In the genomic region with DNA sequence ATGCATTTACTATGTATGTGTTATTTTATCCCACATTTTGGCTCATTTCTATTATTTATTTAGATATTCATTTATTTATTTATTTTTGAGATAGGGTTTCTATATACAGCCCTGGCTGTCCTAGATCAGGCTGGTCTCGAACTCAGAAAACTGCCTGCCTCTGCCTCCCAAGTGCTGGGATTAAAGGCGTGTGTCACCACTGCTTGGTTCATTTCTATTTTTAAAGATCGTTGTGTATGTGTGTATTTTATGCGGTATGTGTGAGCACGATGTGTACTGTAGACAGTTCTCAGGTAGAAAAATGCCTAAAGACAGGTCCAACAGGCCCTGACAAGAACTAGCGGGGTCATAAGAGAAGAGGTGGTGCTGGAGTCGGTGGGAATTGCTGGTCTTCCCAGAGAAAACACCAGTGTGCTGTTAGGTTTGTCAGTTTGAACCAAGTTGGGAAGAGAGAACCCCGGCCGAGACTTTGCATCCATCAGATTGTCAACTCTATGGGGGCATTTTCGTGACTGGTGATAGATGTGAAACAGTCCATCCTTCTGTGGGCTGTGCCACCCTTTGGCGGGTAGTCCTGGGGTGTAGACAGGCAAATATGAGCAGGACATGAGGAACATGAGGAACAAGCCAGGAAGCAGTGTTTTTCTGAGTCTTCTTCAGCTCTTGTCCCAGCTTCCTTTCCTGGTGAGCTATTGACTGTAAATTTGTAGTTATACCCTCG, we compare ENCODE assay signal across 11 mouse cellular contexts. TPM values are rescaled to one million over a fixed set of nuclear protein-coding genes. Genes with fewer than 3 reads are reported as not detected.
DNase-seq lines count a peak whose midpoint lies in the region; ATAC-seq lines count a peak whose summit lies in the region.
"Had no signal": no experiment of that assay in that cellular context is flagged by ENCODE, and none has a peak within 500 bp of the region (broad histone marks: within the 10 kb centered on the region; RNA-seq: fewer than 3 reads in every experiment).

No protein-coding gene starts in this region.

- peak overlapping the region; percentile 58 for H3K4me2 ChIP-seq in forebrain, embryonic 14.5 days (ENCODE audit: low read length)
- peak overlapping the region; percentile 80 for H3K4me2 ChIP-seq in liver, embryonic 13.5 days

- H3K27me3 ChIP-seq in forebrain, embryonic 14.5 days (replicated peaks; ENCODE audit: control insufficient read depth, insufficient read depth, low read length), result no peaks in the 10 kb centered on the region
- no peaks in the 10 kb centered on the region for H3K27me3 ChIP-seq in liver, embryonic 13.5 days

- H3K4me3 ChIP-seq in forebrain, embryonic 14.5 days (ENCODE audit: low read depth, low read length), result peak overlapping the region; percentile 53
- H3K4me3 ChIP-seq in liver, embryonic 13.5 days (replicated peaks), result peak overlapping the region; percentile 72

- WGBS in forebrain, embryonic 14.5 days, result 78% methylated on average over 12 of the region's 12 CpGs
- WGBS in liver, embryonic 13.5 days (ENCODE audit: insufficient replicate concordance), result 60% methylated on average over 12 of the region's 12 CpGs

- no peak for ATAC-seq in forebrain, embryonic 14.5 days
- no peak for ATAC-seq in liver, embryonic 13.5 days (ENCODE audit: low read depth)
- no peak for ATAC-seq in monocyte, adult 5-6 weeks (replicated peaks; ENCODE audit: insufficient number of reproducible peaks, low FRiP score, low TSS enrichment, poor library complexity, severe bottlenecking)

- H3K36me3 ChIP-seq in forebrain, embryonic 14.5 days (ENCODE audit: control insufficient read depth, insufficient read depth, low read length), result no peaks in the 10 kb centered on the region
- no peaks in the 10 kb centered on the region for H3K36me3 ChIP-seq in liver, embryonic 13.5 days

- H3K27ac ChIP-seq in forebrain, embryonic 14.5 days (ENCODE audit: low read depth, low read length), result no peak overlapping the region
- no peak overlapping the region; the same call in 1 of the 2 replicates for H3K27ac ChIP-seq in liver, embryonic 13.5 days

- DNase-seq in embryo, embryonic 10.5 days (ENCODE audit: low spot score), result peak; percentile 15
- no peak for DNase-seq in embryo, embryonic 9.5 days (ENCODE audit: extremely low spot score)
- peak; percentile 56 for DNase-seq in A20 (ENCODE audit: low read depth, low spot score)
- no peak for DNase-seq in forebrain, embryonic 14.5 days (ENCODE audit: low spot score)
- DNase-seq in liver, embryonic 13.5 days, result no peak
- no peak for DNase-seq in frontal cortex, postnatal 14 days (ENCODE audit: low spot score in 2 of 2)
- no peak for DNase-seq in adrenal gland, postnatal 10 days

- no peaks in the 10 kb centered on the region for H3K9me3 ChIP-seq in forebrain, embryonic 14.5 days (replicated peaks; ENCODE audit: control insufficient read depth, low read length)
- no peaks in the 10 kb centered on the region for H3K9me3 ChIP-seq in liver, embryonic 13.5 days (replicated peaks)

- H3K9ac ChIP-seq in forebrain, embryonic 14.5 days (ENCODE audit: low read length), result peak overlapping the region; percentile 54; the same call in 1 of the 2 replicates
- no peak overlapping the region for H3K9ac ChIP-seq in liver, embryonic 13.5 days

- peaks cover 4% of the 10 kb centered on the region; the same call in 1 of the 2 replicates for H3K4me1 ChIP-seq in forebrain, embryonic 14.5 days (ENCODE audit: control insufficient read depth, insufficient read depth, low read length)
- peaks cover 24% of the 10 kb centered on the region for H3K4me1 ChIP-seq in liver, embryonic 13.5 days (replicated peaks)

RNA-seq across cellular contexts. Expression of a gene that starts 8.3 kb away (rescaled TPM):
- polyA plus RNA-seq in forebrain, embryonic 14.5 days (2014; fragmentation: Nextera tagmentation; extraction: Ambion mirVana), result not detected in 2 replicates
- polyA plus RNA-seq in liver, embryonic 13.5 days (2015; fragmentation: Nextera tagmentation; extraction: Ambion mirVana), result 0.08 and 0.10 TPM in 2 replicates
- total RNA-seq in monocyte, adult 5-6 weeks (2017), result 160 to 719 TPM (median 207 TPM) in 3 replicates
- under 1 TPM; 0.54 to 0.55 TPM for total RNA-seq in adrenal gland, postnatal 10 days (2021)
- polyA plus RNA-seq: small intestine, adult 2 months had no signal

RNA-seq across cellular contexts. Expression of a gene that starts 28.8 kb away (rescaled TPM):
- not detected in 2 replicates for polyA plus RNA-seq in forebrain, embryonic 14.5 days (2014; fragmentation: Nextera tagmentation; extraction: Ambion mirVana)
- 0.20 TPM in 1 of 2 replicates, not detected in the other for polyA plus RNA-seq in liver, embryonic 13.5 days (2015; fragmentation: Nextera tagmentation; extraction: Ambion mirVana)
- 0.57 TPM in 1 of 3 replicates, not detected in the others for total RNA-seq in monocyte, adult 5-6 weeks (2017)
- not detected for total RNA-seq in adrenal gland, postnatal 10 days (2021)
- total RNA-seq: layer of hippocampus, postnatal 10 days had no signal

RNA-seq across cellular contexts. Expression of a gene that starts 28.8 kb away (rescaled TPM):
- not detected in 2 replicates for polyA plus RNA-seq in forebrain, embryonic 14.5 days (2014; fragmentation: Nextera tagmentation; extraction: Ambion mirVana)
- polyA plus RNA-seq in liver, embryonic 13.5 days (2015; fragmentation: Nextera tagmentation; extraction: Ambion mirVana), result 0.09 TPM in 1 of 2 replicates, not detected in the other
- 99.8 to 219 TPM (median 100 TPM) in 3 replicates for total RNA-seq in monocyte, adult 5-6 weeks (2017)
- under 1 TPM; 0.33 to 0.72 TPM for total RNA-seq in adrenal gland, postnatal 10 days (2021)
- total RNA-seq: common myeloid progenitor, adult 5-6 weeks; layer of hippocampus, postnatal 10 days had no signal

Comparison
In these comparisons a context has a peak if more than half of its experiments do, and no peak if none do; other contexts are left out.
1. DNase-seq: peak in embryo, embryonic 10.5 days (single experiment) and A20 (single experiment); none in embryo, embryonic 9.5 days (single experiment), forebrain, embryonic 14.5 days (single experiment), liver, embryonic 13.5 days (single experiment), frontal cortex, postnatal 14 days (0 of 2) and adrenal gland, postnatal 10 days (single experiment).
2. RNA of a gene that starts 8.3 kb away (total RNA-seq): 160 to 719 TPM in monocyte, adult 5-6 weeks; 0.54 to 0.55 TPM in adrenal gland, postnatal 10 days; every median in the first group is over 100 times any median in the second.
3. RNA of a gene that starts 28.8 kb away (total RNA-seq): 99.8 to 219 TPM in monocyte, adult 5-6 weeks; 0.33 to 0.72 TPM in adrenal gland, postnatal 10 days; every median in the first group is over 10 times any median in the second.